Mouse (Mus musculus): ENCODE measurements around the gene Cyp27b1. TPM values are rescaled to one million over a fixed set of nuclear protein-coding genes. Genes with fewer than 3 reads are reported as not detected.
"Not testable (repeated sequence)": the region's sequence is repeated elsewhere in the genome, so short reads cannot be mapped to it uniquely, and the experiment has no call there.

The Cyp27b1 gene
- total RNA-seq, 4 experiments from 2014 or later, result 0.41 to 0.83 (median 0.53) TPM

GRCm38 (mm10) chr10:127071203-127071602, 23.2 kb downstream of the Cyp27b1 start:
- no peak for DNase-seq

- not testable (repeated sequence) for DNase-seq
These were observed 24.2 kb downstream of the Cyp27b1 start for GRCm38 (mm10) chr10:127072270-127072669.

GRCm38 (mm10) chr10:127072969-127073368, 24.9 kb downstream of the Cyp27b1 start:
- DNase-seq, result not testable (repeated sequence)

- DNase-seq, result no peak
These were observed 25.9 kb downstream of the Cyp27b1 start for GRCm38 (mm10) chr10:127073981-127074380.

- DNase-seq, result no peak
These were observed 27.0 kb downstream of the Cyp27b1 start, which contains the start of gene Agap2 for GRCm38 (mm10) chr10:127075080-127075479. Agap2 (plus strand) TSS chr10:127075284.

- no peak for DNase-seq
These were observed 27.6 kb downstream of the Cyp27b1 start for GRCm38 (mm10) chr10:127075651-127076050.

- no peak for DNase-seq
These were observed 28.0 kb downstream of the Cyp27b1 start for GRCm38 (mm10) chr10:127076082-127076481.

- DNase-seq, result no peak
These were observed 29.5 kb downstream of the Cyp27b1 start for GRCm38 (mm10) chr10:127077515-127077914.

GRCm38 (mm10) chr10:127078001-127078676, 30.1 kb downstream of the Cyp27b1 start:
- no peak for DNase-seq

GRCm38 (mm10) chr10:127078677-127079575, 30.9 kb downstream of the Cyp27b1 start:
- DNase-seq, result no peak

GRCm38 (mm10) chr10:127079665-127080391, 31.8 kb downstream of the Cyp27b1 start:
- DNase-seq, result no peak

GRCm38 (mm10) chr10:127080901-127081780, 33.1 kb downstream of the Cyp27b1 start:
- DNase-seq, result no peak

- DNase-seq, result no peak
These were observed 34.1 kb downstream of the Cyp27b1 start for GRCm38 (mm10) chr10:127081996-127082620.

GRCm38 (mm10) chr10:127083292-127083914, 35.4 kb downstream of the Cyp27b1 start:
- no peak for DNase-seq

GRCm38 (mm10) chr10:127083915-127084306, 35.9 kb downstream of the Cyp27b1 start:
- no peak for DNase-seq

GRCm38 (mm10) chr10:127085052-127085451, 37.0 kb downstream of the Cyp27b1 start:
- DNase-seq, result no peak

GRCm38 (mm10) chr10:127085633-127086032, 37.6 kb downstream of the Cyp27b1 start:
- no peak for DNase-seq

GRCm38 (mm10) chr10:127090560-127091411, 42.7 kb downstream of the Cyp27b1 start:
- DNase-seq, result no peak

GRCm38 (mm10) chr10:127091507-127092396, 43.7 kb downstream of the Cyp27b1 start:
- DNase-seq, result no peak

Measured in adrenal gland, adult 8-10 months (tissue).